Mouse (Mus musculus) frontal cortex, adult 2 months (tissue): ENCODE measurements at regions not wholly inside any gene's neighbourhood (a gene's known extent, or its start where the extent isn't known, plus 50 kb on each side); places are given as distances from the start of the nearest gene placed in this dataset.

ENCODE experiments used
- DNase-seq, 2 experiments: peaks; one replicate each; pipeline ENCODE4 v3.0.0; 2022; ENCODE audit warnings: low spot score in 1 of 2; ENCODE audit errors: extremely low spot score in 1 of 2

- peak in 1 of 2 experiments; percentile 15 for DNase-seq
Measured at GRCm38 (mm10) chr4:97283099-97283498, 100.1 kb upstream of the Gm10192 start.

- DNase-seq = no peak
Measured at GRCm38 (mm10) chr4:97282643-97283042, 99.7 kb upstream of the Gm10192 start.

- no peak for DNase-seq
Measured at GRCm38 (mm10) chr4:97281126-97281779, 98.3 kb upstream of the Gm10192 start.

GRCm38 (mm10) chr4:97280712-97281111 is 97.7 kb upstream of the Gm10192 start:
- no peak for DNase-seq

- DNase-seq = no peak
Measured at GRCm38 (mm10) chr4:97236945-97237344, 54.0 kb upstream of the Gm10192 start.

GRCm38 (mm10) chr4:97236384-97236783 is 53.4 kb upstream of the Gm10192 start:
- DNase-seq = no peak

- no peak for DNase-seq
Measured at GRCm38 (mm10) chr4:97235945-97236383, 53.0 kb upstream of the Gm10192 start.
